Mouse (Mus musculus) cortical plate, adult 2 months (tissue): ENCODE results near the gene Adamtsl5.

Experiments
- CTCF ChIP-seq: fragments of 200-500 bp; IDR thresholded peaks from 2 replicates; pipeline ENCODE4 v1.5.1; 2011; ENCODE audit warnings: mild to moderate bottlenecking, control low read depth, low read length; ENCODE audit not compliant: insufficient read depth; ENCODE audit errors: extremely low read depth
- POLR2A ChIP-seq: fragments of 200-500 bp; IDR thresholded peaks from 2 replicates; pipeline ENCODE4 v1.6.1; 2011; ENCODE audit warnings: mild to moderate bottlenecking, low read length, control low read depth; ENCODE audit not compliant: insufficient read depth; ENCODE audit errors: extremely low read depth

DNA sequence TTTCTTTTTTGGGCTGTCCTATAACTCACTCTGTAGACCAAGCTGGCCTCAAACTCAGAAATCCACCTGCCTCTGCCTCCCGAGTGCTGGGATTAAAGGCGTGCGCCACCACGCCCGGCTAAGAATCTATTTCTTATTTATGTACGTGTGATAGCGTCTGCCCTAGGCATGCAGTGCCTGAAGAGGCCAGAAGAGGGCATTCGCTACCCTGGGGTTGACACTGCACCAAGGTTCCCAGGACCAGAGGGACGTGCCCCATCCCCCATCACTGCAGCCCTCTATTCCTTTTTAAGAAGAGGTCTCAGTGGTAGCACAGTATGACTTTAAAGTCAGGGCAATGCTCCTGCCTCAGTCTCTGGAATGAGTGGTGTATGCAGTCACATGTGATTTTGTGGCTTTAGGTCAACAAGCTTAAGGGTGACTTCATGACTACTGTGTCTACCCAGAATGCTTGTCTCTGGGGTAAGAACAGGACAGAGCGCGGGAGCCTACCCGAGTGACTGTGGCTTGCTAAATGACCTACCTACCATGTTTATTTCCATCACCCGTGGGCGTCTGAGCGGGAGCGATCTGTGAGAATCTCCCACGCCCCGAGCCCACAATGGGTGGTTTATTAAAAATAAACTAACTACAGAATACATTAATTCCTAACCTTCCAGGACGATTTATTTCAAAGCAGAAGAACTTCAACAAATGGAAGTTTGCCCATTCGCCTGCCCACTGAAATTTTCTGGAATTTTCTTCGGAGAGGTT, 22.0 kb upstream of the Adamtsl5 start:
- no peak for TF ChIP-seq POLR2A
- TF ChIP-seq CTCF = 0 out of 2 replicates have a peak, but pooled peaks have one; percentile 8
